Mouse (Mus musculus): ENCODE results near the gene St6galnac3. TPM values are rescaled to one million over a fixed set of nuclear protein-coding genes. Genes with fewer than 3 reads are reported as not detected.

The St6galnac3 gene
- polyA plus RNA-seq, 1 experiment = 13.6 TPM

DNA sequence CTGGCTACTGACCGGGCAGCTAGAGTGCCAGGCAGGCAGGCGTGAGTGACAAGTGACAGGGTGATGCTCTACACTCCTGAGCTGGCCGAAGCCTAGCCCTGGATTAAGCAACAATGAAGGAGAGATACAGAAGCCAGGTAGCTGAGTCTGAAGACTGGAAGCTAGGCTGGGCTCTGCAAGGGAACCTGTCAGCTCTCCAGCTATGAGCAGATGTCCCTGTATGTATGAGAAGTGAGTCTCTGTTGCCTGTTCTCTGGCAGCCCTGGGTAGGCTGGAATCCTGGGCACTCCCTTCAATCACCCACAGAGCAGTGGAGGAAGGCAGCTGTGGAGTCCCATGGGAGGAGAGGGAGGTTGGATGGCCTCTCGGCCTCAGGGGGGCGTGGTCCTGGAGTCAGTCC lies 236.0 kb downstream of the St6galnac3 start:
- H3K4me3 ChIP-seq (replicated peaks; ENCODE audit: control insufficient read depth, low read depth, low read length) = no peak overlapping the region
- TF ChIP-seq CTCF (IDR thresholded peaks at IDR 0.05; ENCODE audit: control insufficient read depth, insufficient read depth, low read length) (no peak), POLR2A (IDR thresholded peaks at IDR 0.05; ENCODE audit: borderline replicate concordance, control insufficient read depth, low read depth, low read length) (no peak)
- H3K27ac ChIP-seq (ENCODE audit: control insufficient read depth, insufficient read depth, low read depth, low read length, poor library complexity) = no peak overlapping the region
- WGBS = 85% methylated on average over 5 of the region's 5 CpGs
- H3K4me1 ChIP-seq (ENCODE audit: control insufficient read depth, insufficient read depth, low read length) = no peaks in the 10 kb centered on the region

DNA sequence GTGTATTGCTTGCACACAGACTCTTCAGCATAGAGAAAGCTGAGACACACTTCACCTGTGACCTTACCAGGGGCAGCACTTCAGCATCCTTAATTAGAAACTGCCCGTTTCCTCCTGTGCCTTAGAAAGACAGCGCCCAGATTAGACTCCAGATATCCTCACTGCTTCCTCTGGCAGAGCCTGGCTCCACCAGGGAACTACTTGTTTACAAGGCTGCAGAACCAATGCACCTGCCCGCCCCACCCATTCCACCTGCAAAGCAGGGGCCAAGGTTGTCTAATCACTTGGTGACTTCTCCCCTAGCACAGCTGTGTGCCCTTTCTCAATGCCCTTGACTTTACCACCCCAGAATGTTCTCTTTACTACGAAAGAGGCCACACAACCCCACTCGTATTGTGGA lies 239.8 kb downstream of the St6galnac3 start:
- Histone ChIP-seq H3K4me3 (replicated peaks; ENCODE audit: control insufficient read depth, low read depth, low read length) (no peak overlapping the region), H3K27ac (ENCODE audit: control insufficient read depth, insufficient read depth, low read depth, low read length, poor library complexity) (no peak overlapping the region), H3K4me1 (ENCODE audit: control insufficient read depth, insufficient read depth, low read length) (peaks cover 2% of the 10 kb centered on the region)
- TF ChIP-seq POLR2A (IDR thresholded peaks at IDR 0.05; ENCODE audit: borderline replicate concordance, control insufficient read depth, low read depth, low read length) = no peak
- 86% methylated on average over 5 of the region's 5 CpGs for WGBS

DNA sequence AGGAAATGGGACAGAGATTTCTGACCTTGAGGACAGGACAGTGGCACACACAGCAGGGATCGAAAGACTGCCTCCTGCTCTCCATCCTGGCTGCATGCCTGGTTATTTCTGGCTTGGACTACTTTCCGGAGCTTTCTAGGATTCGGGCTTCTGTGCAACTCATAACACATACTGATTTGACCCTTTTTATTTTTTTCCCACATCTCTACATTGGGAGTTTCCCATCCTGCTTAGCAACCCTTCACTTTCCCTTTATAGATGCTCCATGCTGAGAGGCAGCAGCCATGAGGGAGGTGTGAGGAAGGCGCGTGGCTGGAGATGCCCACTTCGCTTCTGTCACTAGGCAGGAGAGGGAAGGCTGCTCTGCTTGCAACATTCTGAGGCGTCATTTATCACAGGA lies 240.3 kb downstream of the St6galnac3 start:
- Histone ChIP-seq H3K4me3 (replicated peaks; ENCODE audit: control insufficient read depth, low read depth, low read length) (no peak overlapping the region), H3K27ac (ENCODE audit: control insufficient read depth, insufficient read depth, low read depth, low read length, poor library complexity) (no peak overlapping the region), H3K4me1 (ENCODE audit: control insufficient read depth, insufficient read depth, low read length) (peaks cover 2% of the 10 kb centered on the region)
- TF ChIP-seq CTCF (IDR thresholded peaks at IDR 0.05; ENCODE audit: control insufficient read depth, insufficient read depth, low read length) = no peak
- no peak for TF ChIP-seq POLR2A (IDR thresholded peaks at IDR 0.05; ENCODE audit: borderline replicate concordance, control insufficient read depth, low read depth, low read length)
- 78% methylated on average over 7 of the region's 7 CpGs for WGBS

DNA sequence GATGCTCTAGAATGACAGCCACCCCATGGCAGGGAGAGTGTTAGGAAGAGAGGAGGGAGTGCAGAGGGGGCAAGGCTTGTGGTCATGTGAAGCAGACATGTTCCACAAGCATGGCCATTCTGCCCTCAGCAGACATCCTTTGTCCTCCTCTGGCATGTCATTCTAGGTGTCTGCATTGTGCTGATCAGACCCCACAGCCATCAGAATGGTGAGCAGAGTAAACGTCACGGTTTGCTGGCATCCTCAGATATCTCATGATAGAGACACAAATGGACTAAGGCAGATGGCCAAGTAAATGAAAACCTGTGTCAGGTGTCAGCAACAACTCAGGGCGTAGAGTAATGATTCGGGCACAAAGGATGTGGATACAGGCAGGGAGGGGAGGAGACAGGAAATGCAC lies 241.3 kb downstream of the St6galnac3 start:
- no peak overlapping the region for H3K4me3 ChIP-seq (replicated peaks; ENCODE audit: control insufficient read depth, low read depth, low read length)
- 81% methylated on average over 4 of the region's 4 CpGs for WGBS
- H3K27ac ChIP-seq (ENCODE audit: control insufficient read depth, insufficient read depth, low read depth, low read length, poor library complexity) = no peak overlapping the region
- H3K4me1 ChIP-seq (ENCODE audit: control insufficient read depth, insufficient read depth, low read length) = peaks cover 2% of the 10 kb centered on the region
- TF ChIP-seq POLR2A (IDR thresholded peaks at IDR 0.05; ENCODE audit: borderline replicate concordance, control insufficient read depth, low read depth, low read length) (no peak), CTCF (IDR thresholded peaks at IDR 0.05; ENCODE audit: control insufficient read depth, insufficient read depth, low read length) (no peak)

DNA sequence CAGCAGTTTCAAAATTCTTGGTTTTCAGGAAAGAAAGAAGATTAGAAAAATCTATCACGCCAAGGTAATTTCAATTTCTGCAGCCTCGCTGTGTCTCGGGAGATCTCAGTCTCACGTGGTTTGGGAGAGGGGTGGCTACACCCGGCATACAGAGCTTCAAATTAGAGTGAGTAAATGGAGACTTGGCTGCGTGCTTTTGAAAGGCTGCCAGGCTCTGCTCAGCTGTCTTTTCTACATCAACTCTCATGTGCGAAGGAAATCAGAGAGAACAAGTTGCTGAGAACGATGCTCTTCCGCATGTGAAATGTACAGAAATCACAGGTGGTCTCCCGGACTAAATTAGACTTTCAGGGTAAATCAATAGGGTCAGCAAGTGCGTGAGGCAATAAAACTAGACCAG lies 242.9 kb downstream of the St6galnac3 start:
- Histone ChIP-seq H3K4me1 (ENCODE audit: control insufficient read depth, insufficient read depth, low read length) (peaks cover 2% of the 10 kb centered on the region), H3K4me3 (replicated peaks; ENCODE audit: control insufficient read depth, low read depth, low read length) (no peak overlapping the region), H3K27ac (ENCODE audit: control insufficient read depth, insufficient read depth, low read depth, low read length, poor library complexity) (no peak overlapping the region)
- TF ChIP-seq CTCF (IDR thresholded peaks at IDR 0.05; ENCODE audit: control insufficient read depth, insufficient read depth, low read length) (no peak), POLR2A (IDR thresholded peaks at IDR 0.05; ENCODE audit: borderline replicate concordance, control insufficient read depth, low read depth, low read length) (no peak)
- 89% methylated on average over 11 of the region's 11 CpGs for WGBS

DNA sequence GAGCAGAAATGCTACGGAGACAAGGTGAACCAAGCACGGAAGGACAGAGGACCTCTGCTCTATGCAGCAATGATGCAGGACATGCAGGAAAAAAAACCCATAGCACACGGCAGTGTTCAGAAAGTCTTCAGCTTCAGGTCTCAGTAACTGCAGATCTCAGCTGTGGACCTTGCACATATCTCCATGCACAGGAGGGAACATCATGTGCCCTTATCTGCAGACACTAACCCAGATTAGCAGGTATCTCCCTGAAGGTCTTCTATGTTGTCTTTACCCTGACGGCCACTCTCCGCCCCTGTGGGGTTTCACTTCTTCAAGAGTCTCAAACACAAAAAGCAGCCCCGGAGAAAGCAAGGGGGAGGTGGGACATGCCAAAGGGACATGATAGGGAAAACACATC lies 244.0 kb downstream of the St6galnac3 start:
- TF ChIP-seq CTCF (IDR thresholded peaks at IDR 0.05; ENCODE audit: control insufficient read depth, insufficient read depth, low read length) (no peak), POLR2A (IDR thresholded peaks at IDR 0.05; ENCODE audit: borderline replicate concordance, control insufficient read depth, low read depth, low read length) (no peak)
- WGBS = 68% methylated on average over 6 of the region's 6 CpGs
- H3K4me3 ChIP-seq (replicated peaks; ENCODE audit: control insufficient read depth, low read depth, low read length) = no peak overlapping the region
- no peak overlapping the region for H3K27ac ChIP-seq (ENCODE audit: control insufficient read depth, insufficient read depth, low read depth, low read length, poor library complexity)
- H3K4me1 ChIP-seq (ENCODE audit: control insufficient read depth, insufficient read depth, low read length) = peaks cover 2% of the 10 kb centered on the region

DNA sequence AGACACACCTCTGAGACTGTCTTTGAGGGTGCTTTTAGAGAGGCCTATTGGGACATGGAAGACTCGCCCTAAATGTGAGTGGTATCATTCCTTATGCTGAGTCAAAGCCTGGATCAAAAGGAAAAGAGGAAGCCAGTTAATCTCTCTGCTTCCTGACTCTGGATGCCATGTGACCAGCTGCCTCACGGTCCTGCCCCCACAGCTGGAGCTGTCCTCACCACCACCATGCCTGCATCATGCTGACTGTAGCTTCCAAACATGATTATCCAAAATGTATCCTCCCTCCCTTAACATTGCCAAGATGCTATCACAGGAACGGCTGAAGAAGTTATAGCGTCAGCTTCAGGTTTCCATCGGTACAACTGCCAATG lies 244.4 kb downstream of the St6galnac3 start:
- no peak overlapping the region for H3K4me3 ChIP-seq (replicated peaks; ENCODE audit: control insufficient read depth, low read depth, low read length)
- H3K27ac ChIP-seq (ENCODE audit: control insufficient read depth, insufficient read depth, low read depth, low read length, poor library complexity) = no peak overlapping the region
- H3K4me1 ChIP-seq (ENCODE audit: control insufficient read depth, insufficient read depth, low read length) = peaks cover 2% of the 10 kb centered on the region
- no peak for TF ChIP-seq CTCF (IDR thresholded peaks at IDR 0.05; ENCODE audit: control insufficient read depth, insufficient read depth, low read length)
- no peak for TF ChIP-seq POLR2A (IDR thresholded peaks at IDR 0.05; ENCODE audit: borderline replicate concordance, control insufficient read depth, low read depth, low read length)
- 53% methylated on average over 5 of the region's 5 CpGs for WGBS

DNA sequence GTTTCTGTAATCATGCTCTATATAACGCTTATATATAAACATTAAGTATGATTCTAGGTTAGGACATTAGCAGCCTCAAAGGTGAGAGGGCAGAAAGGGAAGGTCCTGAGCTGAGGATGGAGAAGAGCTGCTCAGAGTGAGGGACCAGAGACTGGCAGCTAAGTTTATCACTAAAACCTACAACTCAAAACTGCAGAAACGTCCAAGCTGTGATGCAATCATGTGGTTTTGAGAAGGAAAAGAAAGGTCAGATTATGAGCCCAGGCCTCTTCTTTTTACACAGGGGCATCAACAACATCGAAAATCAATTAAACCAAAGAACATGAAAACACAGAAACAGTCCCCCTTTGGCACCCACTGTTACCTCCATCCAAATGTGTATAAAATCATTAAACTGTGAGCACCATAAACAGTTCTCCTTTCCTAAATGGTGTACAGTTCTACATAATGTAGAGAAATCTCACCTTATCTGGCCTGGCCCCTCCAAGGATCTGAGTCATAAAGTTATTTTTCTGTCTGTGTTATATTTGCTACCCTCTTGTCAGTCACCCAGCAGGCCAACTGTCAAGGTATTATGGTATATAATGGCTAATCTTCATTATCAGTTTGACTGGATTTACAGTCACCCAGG lies 244.9 kb downstream of the St6galnac3 start:
- Histone ChIP-seq H3K4me3 (replicated peaks; ENCODE audit: control insufficient read depth, low read depth, low read length) (no peak overlapping the region), H3K27ac (ENCODE audit: control insufficient read depth, insufficient read depth, low read depth, low read length, poor library complexity) (no peak overlapping the region), H3K4me1 (ENCODE audit: control insufficient read depth, insufficient read depth, low read length) (peaks cover 2% of the 10 kb centered on the region)
- TF ChIP-seq POLR2A (IDR thresholded peaks at IDR 0.05; ENCODE audit: borderline replicate concordance, control insufficient read depth, low read depth, low read length) = no peak
- TF ChIP-seq CTCF (IDR thresholded peaks at IDR 0.05; ENCODE audit: control insufficient read depth, insufficient read depth, low read length) = no peak
- WGBS = 30% methylated on average over 3 of the region's 3 CpGs

DNA sequence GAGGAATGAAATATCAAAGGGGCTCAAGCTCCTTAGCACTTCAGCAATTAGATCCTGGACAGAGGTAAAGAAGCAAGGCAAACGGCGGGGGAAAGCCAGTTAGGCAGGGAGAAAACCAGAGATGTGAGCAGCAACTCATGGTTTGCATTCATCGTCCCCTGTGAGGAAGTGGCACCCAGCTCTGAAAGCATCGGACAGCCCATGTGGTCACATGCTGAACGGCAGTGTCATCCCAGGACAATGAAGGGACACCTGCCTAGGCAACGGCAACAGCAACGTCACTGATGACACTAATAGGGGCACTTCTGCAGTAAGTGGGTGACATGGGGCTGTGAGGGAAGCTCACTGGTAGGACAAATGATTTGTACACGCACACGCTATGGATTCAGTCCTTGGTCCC lies 249.1 kb downstream of the St6galnac3 start:
- Histone ChIP-seq H3K4me3 (replicated peaks; ENCODE audit: control insufficient read depth, low read depth, low read length) (no peak overlapping the region), H3K4me1 (ENCODE audit: control insufficient read depth, insufficient read depth, low read length) (peaks cover 2% of the 10 kb centered on the region), H3K27ac (ENCODE audit: control insufficient read depth, insufficient read depth, low read depth, low read length, poor library complexity) (no peak overlapping the region)
- WGBS = 87% methylated on average over 9 of the region's 9 CpGs
- TF ChIP-seq POLR2A (IDR thresholded peaks at IDR 0.05; ENCODE audit: borderline replicate concordance, control insufficient read depth, low read depth, low read length) (no peak), CTCF (IDR thresholded peaks at IDR 0.05; ENCODE audit: control insufficient read depth, insufficient read depth, low read length) (no peak)

Measured in bone marrow, adult 2 months (tissue).